Mouse (Mus musculus) hindbrain, embryonic 13.5 days (tissue): Measurements from ENCODE around the gene Eef1a1. TPM values are rescaled to one million over a fixed set of nuclear protein-coding genes. Genes with fewer than 3 reads are reported as not detected.

Source experiments
- ATAC-seq: fragments of 200-750 bp; cut with Nextera tagmentation; 2 replicates; pipeline ENCODE4 v1.8.0; 2017; ENCODE audit warnings: moderate TSS enrichment; ENCODE audit not compliant: low FRiP score
- H3K27ac ChIP-seq: fragments of 300-500 bp; sonication (generic); 2 replicates; pipeline ENCODE4 v1.5.1; 2015; ENCODE audit warnings: inconsistent platforms, mild to moderate bottlenecking, moderate library complexity
- H3K27me3 ChIP-seq: fragments of 300-500 bp; sonication (generic); 2 replicates; pipeline ENCODE4 v1.6.1; 2015; ENCODE audit warnings: mild to moderate bottlenecking, inconsistent platforms
- H3K36me3 ChIP-seq: fragments of 300-500 bp; sonication (generic); 2 replicates; pipeline ENCODE4 v1.6.1; 2015; ENCODE audit warnings: mild to moderate bottlenecking, inconsistent platforms
- H3K4me1 ChIP-seq: fragments of 300-500 bp; sonication (generic); replicated peaks from 2 replicates; pipeline ENCODE4 v1.6.1; 2015; ENCODE audit warnings: inconsistent platforms
- H3K4me2 ChIP-seq: fragments of 300-500 bp; sonication (generic); 2 replicates; pipeline ENCODE4 v1.6.1; 2015; ENCODE audit warnings: inconsistent platforms, mild to moderate bottlenecking, moderate library complexity
- H3K4me3 ChIP-seq: fragments of 300-500 bp; sonication (generic); 2 replicates; pipeline ENCODE4 v1.5.1; 2015; ENCODE audit warnings: mild to moderate bottlenecking, inconsistent platforms
- H3K9ac ChIP-seq: fragments of 300-500 bp; sonication (generic); 2 replicates; pipeline ENCODE4 v1.6.1; 2015; ENCODE audit warnings: mild to moderate bottlenecking, inconsistent platforms
- H3K9me3 ChIP-seq: fragments of 300-500 bp; sonication (generic); 2 replicates; pipeline ENCODE4 v1.6.1; 2016; ENCODE audit warnings: inconsistent platforms
- whole genome bisulfite sequencing: fragments of 180-500 bp; shearing (Covaris S2); methylation state at CpG from one replicate; pipeline ENCODE4 v1.1.7; 2015; 5-methylcytosine and 5-hydroxymethylcytosine counted together
- polyA plus RNA-seq: library from polyadenylated mRNA; unstranded; fragments of >200 nt; fragmentation: Nextera tagmentation; extraction: Ambion mirVana; gene quantifications from 2 replicates; pipeline ENCODE4 v1.2.1, GENCODE M21; 2015

The Eef1a1 gene
- polyA plus RNA-seq, 1 experiment from 2014 or later, result 3,538 TPM

DNA sequence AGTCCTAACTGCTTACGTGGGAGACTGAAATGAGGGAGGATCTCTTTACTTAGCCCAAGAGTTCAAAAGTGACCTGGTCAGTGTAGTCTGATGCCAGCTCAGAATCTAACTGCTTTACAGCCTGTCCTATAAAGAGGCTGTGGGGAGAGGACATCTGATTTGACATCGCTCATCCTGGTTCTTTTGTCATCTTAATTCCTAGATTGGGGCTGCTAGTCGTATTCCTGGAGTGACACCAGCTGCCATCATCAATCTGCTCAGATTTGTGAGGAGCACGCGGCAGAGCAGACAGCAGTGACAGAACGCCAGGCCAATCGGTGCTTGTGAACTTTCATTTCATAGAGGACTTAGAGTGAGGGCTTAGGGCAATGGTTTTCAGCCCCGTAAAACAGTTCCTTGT lies 15.4 kb downstream of the Eef1a1 start:
- no peak overlapping the region for H3K4me2 ChIP-seq
- H3K36me3 ChIP-seq, result peaks cover 81% of the 10 kb centered on the region

DNA sequence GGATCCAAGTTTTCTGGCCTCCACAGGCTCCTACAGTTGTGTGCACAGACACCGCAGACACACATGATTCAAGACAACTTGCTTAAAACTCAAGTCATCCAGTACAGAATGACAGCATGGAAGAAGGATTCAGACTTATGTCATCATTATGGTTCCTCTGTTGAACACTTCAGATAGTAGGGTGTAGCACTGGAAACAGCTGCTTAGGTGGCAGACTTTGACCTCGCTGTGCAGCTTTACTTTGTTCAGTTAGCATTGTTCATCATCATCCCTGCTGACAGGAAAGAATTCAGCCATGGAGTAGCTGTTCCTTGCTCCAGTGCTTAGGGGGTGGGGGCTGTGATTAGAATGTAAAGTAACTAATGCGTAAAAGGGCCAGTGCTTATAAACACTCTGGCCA lies 23.2 kb downstream of the Eef1a1 start:
- 89% methylated on average over 3 of the region's 3 CpGs for WGBS

More for the DNA sequence above, 15.4 kb downstream of the Eef1a1 start:
- Histone ChIP-seq H3K4me1 (peaks cover 16% of the 10 kb centered on the region), H3K27ac (0 out of 2 replicates have a peak overlapping the region, but pooled peaks have one; percentile 30), H3K9ac (no peak overlapping the region), H3K9me3 (no peaks in the 10 kb centered on the region), H3K4me3 (no peak overlapping the region), H3K27me3 (no peaks in the 10 kb centered on the region)
- ATAC-seq, result no peak
- 81% methylated on average over 8 of the region's 8 CpGs for WGBS

DNA sequence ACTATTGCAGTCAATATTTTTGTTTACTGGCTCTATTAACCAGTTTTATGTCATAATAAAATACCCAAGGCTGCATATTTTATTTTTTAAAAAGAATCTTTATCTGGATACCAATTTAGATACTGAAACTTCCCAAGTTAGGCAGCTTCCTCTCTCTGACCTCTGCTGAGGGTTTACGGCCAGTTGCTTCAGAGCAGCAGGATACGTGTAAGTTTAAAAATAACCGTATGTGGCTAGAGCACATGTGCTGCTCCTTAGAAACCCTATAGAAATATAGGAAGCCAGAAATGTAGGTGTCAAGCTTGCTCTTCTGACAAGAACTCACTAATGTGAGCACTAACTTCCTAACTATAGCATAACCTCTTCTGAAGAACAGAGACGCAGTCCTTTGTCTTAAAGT lies 25.6 kb downstream of the Eef1a1 start:
- Histone ChIP-seq H3K27ac (no peak overlapping the region), H3K4me3 (no peak overlapping the region), H3K27me3 (no peaks in the 10 kb centered on the region), H3K4me2 (no peak overlapping the region), H3K36me3 (peaks cover 82% of the 10 kb centered on the region), H3K9me3 (no peaks in the 10 kb centered on the region), H3K4me1 (no peaks in the 10 kb centered on the region), H3K9ac (no peak overlapping the region)
- 94% methylated on average over 4 of the region's 4 CpGs for WGBS
- no peak for ATAC-seq

More for the DNA sequence above, 23.2 kb downstream of the Eef1a1 start:
- H3K4me1 ChIP-seq, result no peaks in the 10 kb centered on the region
- no peak overlapping the region for H3K4me3 ChIP-seq
- H3K27me3 ChIP-seq, result no peaks in the 10 kb centered on the region
- H3K9me3 ChIP-seq, result no peaks in the 10 kb centered on the region
- H3K4me2 ChIP-seq, result no peak overlapping the region
- no peak overlapping the region for H3K27ac ChIP-seq
- no peak overlapping the region for H3K9ac ChIP-seq
- peaks cover 89% of the 10 kb centered on the region for H3K36me3 ChIP-seq
- no peak for ATAC-seq

DNA sequence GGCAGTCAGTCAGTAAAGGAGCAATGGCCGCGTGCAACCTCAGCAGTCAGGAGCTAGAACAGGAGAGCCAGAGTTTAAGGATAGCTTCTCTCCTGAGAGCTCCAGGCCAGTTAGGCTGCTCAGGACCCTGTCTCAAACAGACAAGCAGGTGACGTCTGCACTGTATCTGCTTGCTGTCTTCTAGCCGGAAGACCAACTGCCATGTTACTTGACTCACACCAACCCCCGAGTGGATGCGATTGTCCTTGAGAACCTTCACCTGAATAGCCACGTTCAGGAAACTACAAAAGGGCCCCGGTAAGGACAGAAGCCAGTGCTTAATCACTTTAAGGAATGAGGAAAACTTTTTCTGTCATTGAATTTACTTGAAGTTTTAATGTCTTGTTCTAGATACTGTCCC lies 31.9 kb downstream of the Eef1a1 start:
- Histone ChIP-seq H3K27ac (no peak overlapping the region), H3K4me1 (no peaks in the 10 kb centered on the region), H3K9ac (no peak overlapping the region), H3K27me3 (no peaks in the 10 kb centered on the region), H3K9me3 (no peaks in the 10 kb centered on the region), H3K4me3 (no peak overlapping the region), H3K4me2 (no peak overlapping the region), H3K36me3 (peaks cover 74% of the 10 kb centered on the region)
- WGBS, result 88% methylated on average over 8 of the region's 8 CpGs
- no peak for ATAC-seq

DNA sequence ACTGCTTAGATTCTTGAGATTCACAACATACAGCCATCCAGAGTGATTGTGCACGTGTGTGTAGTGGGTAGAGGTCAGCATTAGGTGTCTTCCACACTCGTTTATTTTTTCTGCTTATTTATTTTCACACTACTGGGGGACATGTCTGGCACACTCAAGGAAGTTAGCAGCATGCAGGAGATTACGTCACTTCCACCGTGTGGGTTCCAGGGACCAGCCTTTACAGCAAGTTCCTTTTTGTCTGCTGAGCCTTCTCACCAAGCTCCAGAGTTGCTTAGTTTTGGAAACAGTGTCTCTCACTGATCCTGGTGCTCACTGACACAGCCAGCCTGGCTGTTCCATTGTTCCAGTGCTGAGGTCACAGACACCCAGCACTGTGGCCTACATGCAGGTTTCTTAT lies 37.6 kb downstream of the Eef1a1 start:
- peaks cover 8% of the 10 kb centered on the region for H3K27me3 ChIP-seq
- 92% methylated on average over 4 of the region's 4 CpGs for WGBS
- ATAC-seq, result no peak
- no peak overlapping the region for H3K27ac ChIP-seq
- no peak overlapping the region for H3K4me3 ChIP-seq
- H3K9ac ChIP-seq, result no peak overlapping the region
- H3K36me3 ChIP-seq, result peaks cover 37% of the 10 kb centered on the region
- no peaks in the 10 kb centered on the region for H3K9me3 ChIP-seq
- peaks cover 13% of the 10 kb centered on the region for H3K4me1 ChIP-seq
- no peak overlapping the region for H3K4me2 ChIP-seq

DNA sequence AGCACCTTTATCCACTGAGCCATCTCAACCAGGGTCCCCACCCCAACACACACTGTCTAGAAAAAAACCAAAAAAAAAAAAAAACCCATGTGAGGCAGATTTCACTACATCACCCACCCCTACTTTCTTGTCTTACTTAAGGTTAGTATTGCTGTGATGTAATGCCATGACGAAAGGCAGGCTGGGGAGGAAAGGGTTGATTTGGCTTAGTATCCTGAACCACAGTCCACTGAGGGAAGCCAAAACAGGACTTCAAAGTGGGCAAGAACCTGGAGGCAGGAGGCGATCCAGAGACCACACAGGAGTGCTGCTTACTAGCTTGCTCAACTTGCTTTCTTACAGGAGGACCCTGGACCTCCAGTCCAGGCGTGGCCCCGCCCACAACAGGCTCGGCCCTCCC lies 38.5 kb downstream of the Eef1a1 start:
- Histone ChIP-seq H3K36me3 (peaks cover 33% of the 10 kb centered on the region), H3K27me3 (peaks cover 18% of the 10 kb centered on the region), H3K27ac (no peak overlapping the region), H3K4me1 (peaks cover 13% of the 10 kb centered on the region), H3K9ac (no peak overlapping the region), H3K4me3 (no peak overlapping the region), H3K4me2 (no peak overlapping the region), H3K9me3 (no peaks in the 10 kb centered on the region)
- ATAC-seq, result no peak
- 77% methylated on average over 5 of the region's 5 CpGs for WGBS

DNA sequence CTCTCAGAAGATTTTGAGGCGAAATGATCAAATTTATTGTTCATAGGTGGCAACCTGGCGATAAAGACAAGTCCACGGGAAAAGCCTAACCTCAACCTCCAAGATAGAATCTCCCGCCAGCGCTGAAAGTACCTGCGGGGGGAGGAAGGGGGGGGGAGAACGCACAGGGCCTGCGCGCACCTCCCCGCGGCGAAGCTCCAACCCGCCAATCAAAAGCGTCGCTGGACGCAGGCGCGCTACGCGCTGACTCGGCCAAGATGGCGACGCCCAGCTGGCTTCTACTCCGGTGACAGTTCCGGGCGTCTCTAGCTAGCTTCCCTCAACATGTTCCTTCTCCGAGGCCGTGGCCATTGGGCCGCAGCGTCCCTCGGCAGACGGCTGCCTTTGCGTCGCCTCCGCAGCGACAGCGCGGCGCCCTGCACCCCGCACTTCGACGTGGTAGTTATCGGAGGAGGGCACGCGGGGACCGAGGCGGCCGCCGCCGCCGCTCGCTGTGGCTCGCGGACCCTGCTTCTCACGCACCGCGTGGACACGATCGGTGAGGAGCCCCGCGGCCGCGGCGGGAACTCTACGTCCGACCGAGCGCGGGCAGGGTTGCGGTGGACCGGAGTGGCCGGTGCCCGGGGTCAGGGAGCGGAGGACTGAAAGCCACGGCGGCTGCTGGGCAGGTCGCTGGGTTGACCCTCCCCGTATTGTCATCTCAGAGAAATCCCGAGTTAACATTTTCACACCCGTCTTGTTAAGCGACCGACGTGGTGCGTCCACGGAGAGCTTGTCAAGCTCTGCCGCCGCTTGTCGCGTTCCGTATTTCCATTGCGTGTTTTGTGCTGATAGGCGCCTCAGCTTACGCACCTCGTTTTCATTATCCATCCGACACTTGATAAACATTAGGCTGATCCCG lies 40.7 kb downstream of the Eef1a1 start, which contains the start of the genes Mto1 and Gm17324:
Gene Mto1, plus strand, starts transcription at position 236 of the 901 bp plus-strand sequence.
Gene Gm17324, minus strand, starts transcription at position 814 of the 901 bp plus-strand sequence.
- H3K36me3 ChIP-seq, result peaks cover 19% of the 10 kb centered on the region
- ATAC-seq, result peak; percentile 93
- H3K27ac ChIP-seq, result peak within 1 kb of the TSS; percentile 95
- peak within 1 kb of the TSS; percentile 73 for H3K4me2 ChIP-seq
- H3K27me3 ChIP-seq, result peaks cover 39% of the 10 kb centered on the region
- no peaks in the 10 kb centered on the region for H3K9me3 ChIP-seq
- peak within 1 kb of the TSS; percentile 90 for H3K9ac ChIP-seq
- peaks cover 14% of the 10 kb centered on the region for H3K4me1 ChIP-seq
- peak within 1 kb of the TSS; percentile 92 for H3K4me3 ChIP-seq
- WGBS, result under 1% methylated on average over 95 of the region's 96 CpGs

DNA sequence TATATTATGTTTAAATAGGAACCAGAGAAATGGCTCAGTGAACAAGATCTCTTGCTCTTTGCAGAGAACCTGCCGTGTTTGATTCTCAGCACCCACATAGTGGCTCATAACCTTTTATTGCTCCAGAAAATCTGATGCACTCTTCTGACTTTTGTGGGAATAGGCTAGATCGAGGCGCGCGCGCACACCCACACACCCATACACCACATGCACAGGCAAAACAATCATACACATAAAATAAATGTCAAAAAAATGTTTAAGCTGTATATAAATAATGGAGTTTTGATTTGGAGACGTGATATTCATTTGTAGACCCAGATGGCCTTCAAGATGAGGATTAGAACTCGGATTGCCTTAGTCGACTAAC lies 41.4 kb downstream of the Eef1a1 start:
- H3K27ac ChIP-seq, result no peak overlapping the region
- peak; percentile 49 for ATAC-seq
- peak overlapping the region; percentile 73 for H3K4me2 ChIP-seq
- no peaks in the 10 kb centered on the region for H3K9me3 ChIP-seq
- 26% methylated on average over 9 of the region's 9 CpGs for whole genome bisulfite sequencing
- peaks cover 12% of the 10 kb centered on the region for H3K36me3 ChIP-seq
- H3K9ac ChIP-seq, result peak overlapping the region; percentile 90
- H3K27me3 ChIP-seq, result peaks cover 45% of the 10 kb centered on the region
- peaks cover 20% of the 10 kb centered on the region for H3K4me1 ChIP-seq
- H3K4me3 ChIP-seq, result peak overlapping the region; percentile 92

DNA sequence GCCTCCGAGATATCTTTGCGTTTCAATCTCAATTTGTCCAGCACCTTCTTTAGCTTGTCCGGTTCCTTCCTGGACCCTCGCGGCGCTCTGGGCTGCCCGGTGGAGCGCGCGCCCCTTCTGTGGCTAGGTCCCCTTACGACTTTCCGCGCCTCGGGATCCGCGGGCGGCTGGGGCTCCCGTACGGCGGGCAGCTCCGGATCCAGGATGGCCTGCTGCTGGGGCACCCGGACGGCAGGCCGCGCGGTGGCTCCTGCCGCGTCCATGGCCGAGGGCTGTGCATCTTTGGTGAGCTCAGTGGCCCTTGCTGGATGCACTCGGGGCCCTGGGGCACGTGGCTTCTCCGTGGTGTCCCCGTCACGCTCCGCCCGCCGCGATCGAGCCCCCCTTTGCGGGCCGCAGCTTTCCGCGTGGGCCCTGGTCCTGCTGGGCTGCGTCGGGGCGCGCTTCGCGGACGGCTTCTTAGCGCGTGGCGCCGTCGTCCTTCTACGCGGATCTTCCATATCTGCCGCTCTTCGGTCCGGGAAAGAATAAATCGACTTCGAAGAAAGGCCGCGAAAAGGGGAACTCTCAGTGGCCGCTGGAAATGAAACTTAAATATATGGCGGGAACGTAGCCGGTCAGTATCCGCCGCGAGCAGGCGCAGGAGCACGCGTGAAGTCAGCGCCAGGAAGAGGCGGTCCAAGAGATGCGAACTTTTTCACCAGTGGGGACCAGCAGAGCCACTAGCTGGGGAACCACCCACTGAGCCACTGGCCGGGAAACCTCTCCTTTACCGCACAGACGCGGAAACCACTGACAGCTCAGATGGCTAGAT lies 46.2 kb downstream of the Eef1a1 start, which contains the start of gene Cgas:
Gene Cgas, minus strand, starts transcription at position 659 of the 814 bp plus-strand sequence.
- Histone ChIP-seq H3K27me3 (peaks cover 82% of the 10 kb centered on the region), H3K36me3 (no peaks in the 10 kb centered on the region), H3K4me2 (peak within 1 kb of the TSS; percentile 70), H3K9ac (peak within 1 kb of the TSS; percentile 64), H3K4me1 (peaks cover 14% of the 10 kb centered on the region), H3K4me3 (peak within 1 kb of the TSS; percentile 44), H3K27ac (no peak within 1 kb of the TSS), H3K9me3 (no peaks in the 10 kb centered on the region)
- peak; percentile 66; the same call in 1 of the 2 replicates for ATAC-seq
- WGBS, result under 1% methylated on average over 80 of the region's 81 CpGs

DNA sequence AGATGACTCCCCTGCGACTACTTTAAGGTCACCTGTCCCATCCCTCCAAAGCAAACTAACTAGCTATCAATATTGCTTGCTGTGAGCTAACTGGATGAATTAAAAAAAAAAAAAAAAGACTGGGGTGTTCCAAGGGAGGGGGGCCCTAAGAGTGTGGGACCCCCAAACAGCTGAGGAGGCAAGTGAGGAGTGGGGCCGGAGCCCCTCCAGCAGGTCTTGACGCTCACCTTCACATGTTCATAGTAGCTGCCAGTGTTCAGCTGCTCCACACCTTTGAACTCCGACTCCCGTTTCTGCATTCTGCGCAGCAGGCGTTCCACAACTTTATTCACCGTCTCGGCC lies 46.7 kb downstream of the Eef1a1 start:
- ATAC-seq, result peak; percentile 54; the same call in 1 of the 2 replicates

DNA sequence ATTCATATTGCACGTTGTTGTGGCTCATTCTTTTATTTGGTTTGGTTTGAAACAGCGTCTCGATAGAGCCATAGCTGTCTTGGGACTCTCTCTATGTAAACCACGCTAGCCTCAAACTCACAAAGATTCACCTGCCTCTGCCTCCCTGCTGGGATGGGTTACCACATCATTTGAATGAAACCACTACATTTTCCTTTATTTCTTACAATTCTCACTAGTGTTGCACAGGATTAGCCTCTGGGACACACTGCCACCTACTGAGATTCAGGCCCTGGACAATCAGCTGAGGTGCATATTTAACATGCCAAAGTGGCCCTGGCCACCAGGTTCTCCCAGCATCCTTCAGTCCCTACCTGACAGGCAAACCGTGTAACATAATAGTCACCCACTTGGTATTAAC lies 49.5 kb downstream of the Eef1a1 start:
- Histone ChIP-seq H3K36me3 (no peaks in the 10 kb centered on the region), H3K27ac (no peak overlapping the region), H3K4me1 (peaks cover 11% of the 10 kb centered on the region), H3K9ac (no peak overlapping the region), H3K9me3 (no peaks in the 10 kb centered on the region), H3K4me2 (no peak overlapping the region), H3K27me3 (peaks cover 55% of the 10 kb centered on the region), H3K4me3 (no peak overlapping the region)
- no peak for ATAC-seq
- 71% methylated on average over 5 of the region's 5 CpGs for WGBS

More for the DNA sequence above, 46.7 kb downstream of the Eef1a1 start:
- H3K4me2 ChIP-seq, result peak overlapping the region; percentile 70
- H3K9me3 ChIP-seq, result no peaks in the 10 kb centered on the region
- peak overlapping the region; percentile 44 for H3K4me3 ChIP-seq
- 0 out of 2 replicates have a peak overlapping the region, but pooled peaks have one; percentile 64 for H3K9ac ChIP-seq
- H3K27me3 ChIP-seq, result peaks cover 82% of the 10 kb centered on the region
- H3K27ac ChIP-seq, result no peak overlapping the region
- no peaks in the 10 kb centered on the region for H3K36me3 ChIP-seq
- 5% methylated on average over 9 of the region's 9 CpGs for whole genome bisulfite sequencing
- H3K4me1 ChIP-seq, result peaks cover 11% of the 10 kb centered on the region

DNA sequence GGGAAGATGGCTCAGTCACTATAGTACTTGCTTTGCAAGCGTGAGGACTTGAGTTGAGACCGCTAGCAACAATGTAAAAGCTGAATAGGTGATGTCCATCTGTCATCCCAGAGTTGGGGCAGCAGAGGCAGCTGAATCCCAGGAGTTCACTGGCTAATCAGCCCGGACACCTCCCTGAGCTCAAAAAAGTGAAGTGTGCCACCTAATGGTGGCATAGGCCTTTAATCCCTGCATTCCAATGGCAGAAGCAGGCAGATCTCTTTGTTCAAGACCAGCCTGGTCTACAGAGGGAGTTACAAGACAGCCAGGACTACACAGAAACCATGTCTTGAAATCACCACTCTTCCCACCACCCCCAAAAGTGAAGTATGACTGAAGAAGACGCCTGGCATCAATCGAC lies 56.5 kb downstream of the Eef1a1 start:
- H3K4me3 ChIP-seq, result no peak overlapping the region
- no peak overlapping the region for H3K9ac ChIP-seq
- 87% methylated on average over 5 of the region's 5 CpGs for whole genome bisulfite sequencing
- no peak for ATAC-seq
- no peaks in the 10 kb centered on the region for H3K36me3 ChIP-seq
- H3K9me3 ChIP-seq, result no peaks in the 10 kb centered on the region
- 0 out of 2 replicates have a peak, but pooled peaks cover 4% of the 10 kb centered on the region for H3K4me1 ChIP-seq
- H3K27ac ChIP-seq, result no peak overlapping the region
- H3K27me3 ChIP-seq, result 0 out of 2 replicates have a peak, but pooled peaks cover 5% of the 10 kb centered on the region
- H3K4me2 ChIP-seq, result no peak overlapping the region
